Mouse (Mus musculus): ENCODE measurements around the gene Ptafr.
"Not testable (repeated sequence)": the region's sequence is repeated elsewhere in the genome, so short reads cannot be mapped to it uniquely, and the experiment has no call there.

The Ptafr gene

GRCm38 (mm10) chr4:132555550-132555949 lies 8.3 kb upstream of the Ptafr start:
- not testable (repeated sequence) for DNase-seq (ENCODE audit: low read depth, low spot score)

GRCm38 (mm10) chr4:132563261-132563660 lies 606 bp upstream of the Ptafr start:
- DNase-seq (ENCODE audit: low read depth, low spot score) = no peak

DNA sequence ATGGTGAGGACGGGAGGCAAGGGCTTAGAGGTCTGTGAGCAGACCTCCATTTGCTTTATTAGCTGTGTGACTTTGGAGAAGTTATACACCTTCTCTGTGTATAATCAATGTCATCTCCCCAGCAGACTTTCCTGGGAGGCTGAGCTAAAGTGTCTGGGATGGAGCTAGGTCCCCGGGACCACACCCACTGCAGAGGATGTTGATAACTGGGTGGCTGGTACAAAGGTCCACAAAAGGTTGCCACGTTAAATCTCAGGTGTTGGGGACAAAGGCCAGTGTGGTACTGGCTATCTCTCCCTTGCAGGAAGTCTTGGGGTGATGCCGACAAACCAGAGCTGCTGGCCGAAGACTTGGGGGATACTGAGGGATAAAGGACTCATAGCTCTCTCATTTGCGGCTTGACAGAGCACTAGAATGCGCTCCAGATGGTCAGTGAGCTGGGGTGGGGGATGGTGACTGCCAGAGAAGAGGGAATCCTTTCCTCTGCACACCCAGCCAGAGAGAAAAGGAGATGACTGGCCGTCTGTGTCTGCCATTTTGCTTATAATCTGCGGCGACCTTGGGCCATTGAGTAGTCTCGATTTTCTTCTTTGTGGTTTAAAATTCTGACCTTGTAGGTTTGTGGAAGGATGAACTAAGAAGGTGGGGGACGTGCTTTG lies 1.4 kb downstream of the Ptafr start:
- no peak for DNase-seq (ENCODE audit: low read depth, low spot score)

GRCm38 (mm10) chr4:132567361-132567779 lies 3.5 kb downstream of the Ptafr start:
- DNase-seq (ENCODE audit: low read depth, low spot score) = no peak

GRCm38 (mm10) chr4:132569115-132569514 lies 5.2 kb downstream of the Ptafr start:
- no peak for DNase-seq (ENCODE audit: low read depth, low spot score)

- no peak for DNase-seq (ENCODE audit: low read depth, low spot score)
These were observed 7.3 kb downstream of the Ptafr start for GRCm38 (mm10) chr4:132571190-132571589.

DNA sequence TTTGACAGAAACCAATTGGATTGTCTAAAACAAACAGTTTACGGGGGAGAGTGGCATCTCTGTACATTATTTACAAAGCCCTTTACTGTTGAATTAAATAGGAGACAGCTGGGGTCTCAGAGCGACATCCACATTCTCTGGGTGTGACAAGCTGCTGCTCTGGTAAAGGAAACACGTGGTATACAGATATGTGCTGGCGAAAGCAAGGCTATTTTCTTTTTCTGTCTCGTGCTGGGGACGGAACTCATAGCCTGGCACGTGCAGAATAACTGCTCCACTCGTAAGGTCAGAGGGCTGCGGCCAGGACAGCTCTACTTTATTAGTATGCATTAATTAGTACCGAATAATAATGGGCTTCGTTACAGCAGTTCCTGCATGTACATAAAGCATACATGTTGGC lies 9.5 kb downstream of the Ptafr start:
- DNase-seq (ENCODE audit: low read depth, low spot score) = no peak

GRCm38 (mm10) chr4:132574809-132575347 lies 11.0 kb downstream of the Ptafr start:
- no peak for DNase-seq (ENCODE audit: low read depth, low spot score)

GRCm38 (mm10) chr4:132583781-132584180 lies 19.9 kb downstream of the Ptafr start:
- DNase-seq (ENCODE audit: low read depth, low spot score) = peak; percentile 78

DNA sequence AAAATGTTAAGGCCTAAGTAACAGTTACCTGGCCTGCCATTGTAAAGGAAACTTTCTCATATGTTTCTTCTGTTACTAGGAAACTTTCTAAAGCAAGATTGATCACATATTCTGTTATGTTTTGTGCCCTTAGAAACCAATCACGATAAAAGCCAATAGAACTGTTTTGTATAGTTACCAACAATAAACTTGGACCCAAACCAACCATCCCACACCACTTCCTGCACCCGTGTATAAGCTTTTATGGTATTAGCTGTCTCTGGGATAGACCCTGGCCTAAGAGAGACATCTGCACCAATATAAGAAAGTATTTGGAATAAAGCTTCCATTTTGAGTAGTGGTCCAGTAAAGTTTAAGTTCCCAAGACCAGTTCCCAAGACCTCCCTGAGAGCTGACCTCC lies 21.1 kb downstream of the Ptafr start:
- no peak for DNase-seq (ENCODE audit: low read depth, low spot score)

DNA sequence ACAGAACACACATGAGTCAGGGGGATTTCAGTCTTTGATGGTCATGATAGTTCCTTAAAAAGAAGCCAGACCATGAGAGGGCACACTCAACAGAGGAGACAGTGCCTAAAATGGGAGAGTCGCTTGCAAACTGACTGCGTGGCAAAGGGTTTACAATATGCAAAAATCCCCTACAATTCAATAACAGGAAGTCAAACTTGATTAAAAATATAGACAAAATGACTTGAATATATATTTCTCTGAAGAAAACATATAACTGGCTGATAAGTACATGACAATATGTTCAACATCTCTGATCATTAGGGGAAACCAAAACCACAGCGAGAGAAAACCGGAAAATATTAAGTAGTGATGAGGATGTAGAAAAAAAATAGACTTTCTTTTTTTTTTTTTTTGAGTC lies 22.4 kb downstream of the Ptafr start:
- no peak for DNase-seq (ENCODE audit: low read depth, low spot score)

DNA sequence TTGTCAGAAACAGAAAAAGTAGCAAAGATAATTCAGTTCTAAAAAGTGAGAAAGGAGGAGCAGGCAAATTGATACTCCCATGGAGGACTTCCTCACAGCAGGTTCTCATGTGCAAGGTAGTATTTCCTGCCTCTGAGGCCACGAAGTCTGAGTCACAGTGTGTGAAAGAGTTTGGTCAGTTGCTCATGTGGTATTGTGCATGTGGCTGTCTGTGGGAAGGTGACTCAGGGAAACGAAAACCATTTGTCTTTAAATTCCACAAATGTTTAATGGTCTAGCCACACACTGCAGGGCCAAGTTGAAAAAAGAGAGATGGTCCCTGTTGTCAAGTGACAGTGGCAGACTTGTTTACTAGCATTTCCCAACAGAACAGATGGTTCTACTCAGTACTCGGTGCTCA lies 24.6 kb downstream of the Ptafr start:
- DNase-seq (ENCODE audit: low read depth, low spot score) = no peak

DNA sequence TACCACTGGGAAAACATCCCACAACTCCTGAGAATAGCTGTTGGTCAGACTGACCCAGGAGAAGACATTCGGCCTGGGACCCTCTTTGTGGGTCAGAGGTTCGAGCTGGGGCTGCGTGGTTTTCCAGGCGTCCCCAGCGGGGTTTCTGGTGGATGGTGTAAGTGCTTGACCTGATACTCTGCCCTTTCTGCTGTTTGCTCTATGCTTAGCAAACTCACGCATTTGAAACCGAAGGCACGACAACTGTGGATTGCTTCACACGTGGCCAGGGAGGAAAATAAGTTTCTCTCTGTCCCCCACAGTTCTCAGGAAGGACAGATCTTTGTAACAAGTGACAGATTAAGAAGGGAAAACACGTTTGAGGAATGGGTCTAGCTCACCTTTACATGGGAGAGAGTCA lies 26.8 kb downstream of the Ptafr start:
- DNase-seq (ENCODE audit: low read depth, low spot score) = no peak

- peak; percentile 84 for DNase-seq (ENCODE audit: low read depth, low spot score)
These were observed 29.1 kb downstream of the Ptafr start for GRCm38 (mm10) chr4:132592958-132593357.

GRCm38 (mm10) chr4:132594191-132594590 lies 30.3 kb downstream of the Ptafr start:
- no peak for DNase-seq (ENCODE audit: low read depth, low spot score)

DNA sequence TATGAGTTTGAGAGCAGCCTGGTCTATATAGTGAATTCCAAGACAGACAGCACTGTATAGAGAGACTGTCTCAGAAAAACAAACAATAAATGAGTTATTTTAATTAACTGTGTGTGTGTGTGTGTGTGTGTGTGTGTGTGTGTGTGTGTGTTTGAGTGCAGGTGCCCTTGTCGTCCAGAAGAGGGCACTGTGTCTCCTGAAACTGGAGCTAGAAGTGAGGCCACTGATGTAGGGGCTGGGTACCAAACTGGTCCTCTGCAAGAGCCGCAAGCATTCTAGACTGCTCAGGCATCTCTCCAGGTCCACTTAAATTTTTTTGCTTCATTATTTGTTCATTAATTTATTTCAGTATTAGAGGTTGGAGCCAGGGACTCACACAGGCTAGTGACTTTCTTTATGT lies 35.0 kb downstream of the Ptafr start:
- DNase-seq (ENCODE audit: low read depth, low spot score) = no peak

DNA sequence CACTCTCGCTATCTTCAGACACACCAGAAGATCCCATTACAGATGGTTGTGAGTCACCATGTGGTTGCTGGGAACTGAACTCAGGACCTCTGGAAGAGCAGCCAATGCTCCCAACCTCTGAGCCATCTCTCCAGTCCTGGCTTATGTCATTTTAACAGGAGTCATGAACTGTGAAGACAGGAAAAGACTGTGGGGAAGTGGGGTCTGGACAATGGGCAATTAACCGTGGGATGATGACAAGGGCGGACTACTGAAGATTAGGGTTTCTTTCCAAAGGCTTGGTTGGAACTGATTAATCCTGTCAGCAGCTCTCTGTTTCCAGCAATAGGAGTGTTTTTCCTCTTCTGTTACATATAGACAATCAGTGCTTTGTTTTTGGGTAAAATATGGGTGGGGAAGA lies 35.9 kb downstream of the Ptafr start:
- no peak for DNase-seq (ENCODE audit: low read depth, low spot score)

DNA sequence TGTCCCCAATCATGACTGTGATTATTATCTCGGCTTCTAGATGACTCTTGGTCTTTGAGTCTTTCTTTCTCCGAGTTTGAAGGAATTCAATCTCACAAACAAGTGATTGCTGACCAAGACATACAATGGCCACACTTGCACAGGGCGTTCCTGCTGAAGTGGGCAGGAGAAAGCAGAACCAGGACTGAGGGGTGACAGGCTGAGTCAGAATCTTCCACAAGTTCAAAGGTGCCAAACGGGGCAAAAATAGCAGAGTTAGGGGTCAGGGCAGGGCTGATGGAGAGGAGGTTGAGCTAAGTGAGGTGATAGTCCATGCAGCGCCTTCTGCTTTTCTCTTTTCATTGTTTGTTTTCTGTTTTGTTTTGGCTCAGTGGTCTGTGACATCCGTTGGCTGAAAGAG lies 36.6 kb downstream of the Ptafr start:
- DNase-seq (ENCODE audit: low read depth, low spot score) = peak; percentile 67

- not testable (repeated sequence) for DNase-seq (ENCODE audit: low read depth, low spot score)
These were observed 37.4 kb downstream of the Ptafr start for GRCm38 (mm10) chr4:132601242-132601641.

GRCm38 (mm10) chr4:132603468-132603867 lies 39.6 kb downstream of the Ptafr start:
- DNase-seq (ENCODE audit: low read depth, low spot score) = no peak

GRCm38 (mm10) chr4:132605816-132606215 lies 41.9 kb downstream of the Ptafr start:
- peak; percentile 76 for DNase-seq (ENCODE audit: low read depth, low spot score)

- no peak for DNase-seq (ENCODE audit: low read depth, low spot score)
These were observed 44.3 kb downstream of the Ptafr start for GRCm38 (mm10) chr4:132608147-132608546.

GRCm38 (mm10) chr4:132610301-132610984 lies 46.6 kb downstream of the Ptafr start:
- DNase-seq (ENCODE audit: low read depth, low spot score) = no peak
